Mouse (Mus musculus): ENCODE data around the gene Ece1.

- TF ChIP-seq CTCF (conservative IDR thresholded peaks at IDR 0.05; ENCODE audit: insufficient read depth, insufficient read length, low read depth, low read length) (no peak), POLR2A (IDR thresholded peaks at IDR 0.05; ENCODE audit: low read depth, low read length) (peak; percentile 72)
Observed at GRCm38 (mm10) chr4:137862019-137862418, at the start of gene Ece1.
